Mouse (Mus musculus): Measurements from ENCODE around the gene Hif3a.

GRCm38 (mm10) chr7:17030239-17030638, 32.0 kb downstream of the Hif3a start:
- TF ChIP-seq POLR2A (IDR thresholded peaks at IDR 0.05; ENCODE audit: insufficient read depth, low read length) (no peak), CTCF (IDR thresholded peaks at IDR 0.05; ENCODE audit: low read depth, low read length) (no peak), EP300 (IDR thresholded peaks at IDR 0.05; ENCODE audit: insufficient read depth, low read depth, low read length) (no peak)
